Mouse (Mus musculus) testis, postnatal 14 days (tissue): ENCODE data around the gene C1qa.

Experiments used
- DNase-seq: peaks from one replicate; pipeline ENCODE4 v3.0.0; 2021; ENCODE audit warnings: low spot score

The C1qa gene

DNA sequence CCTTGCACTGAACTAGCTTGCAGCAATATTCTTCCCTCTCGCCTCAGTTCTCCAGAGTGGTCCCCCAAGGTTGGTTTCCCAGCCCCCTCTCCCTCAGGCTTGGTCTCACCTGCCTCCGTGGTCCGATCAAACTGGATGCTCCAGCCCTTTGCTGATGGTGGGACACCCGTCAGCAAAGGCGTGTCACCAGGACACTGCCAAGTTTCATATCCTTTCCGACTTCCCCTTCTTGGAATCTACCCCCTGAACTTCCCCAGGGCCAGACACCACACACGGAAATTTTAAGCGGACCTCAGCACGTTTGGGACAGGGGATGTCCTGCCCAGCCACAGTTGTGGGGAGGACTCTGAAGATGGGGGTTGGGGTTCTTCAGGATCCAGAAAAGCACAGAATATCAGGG, at the start of gene C1qa:
TSS of gene C1qa (minus strand) at position 167 of the 400 bp plus-strand sequence.
- DNase-seq = no peak

DNA sequence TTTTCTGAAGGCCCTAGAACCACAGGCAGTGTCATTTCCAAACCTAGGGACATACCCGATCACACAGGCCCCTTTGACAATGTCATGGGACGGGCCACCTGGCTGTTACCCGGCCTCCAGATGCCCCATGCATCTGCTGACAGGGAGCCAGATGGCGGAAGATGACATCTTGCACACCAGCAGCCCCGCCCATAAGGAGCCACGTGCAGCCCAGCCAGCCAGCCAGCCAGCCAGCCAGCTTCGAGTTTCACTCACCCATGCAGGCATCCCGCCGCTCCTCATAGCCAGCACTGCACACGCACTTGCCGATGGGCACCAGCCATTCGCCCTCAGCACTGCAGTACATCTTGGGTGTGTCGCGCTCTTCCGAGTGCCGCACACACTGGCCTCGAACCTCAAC, 46.8 kb upstream of the C1qa start:
- no peak for DNase-seq

DNA sequence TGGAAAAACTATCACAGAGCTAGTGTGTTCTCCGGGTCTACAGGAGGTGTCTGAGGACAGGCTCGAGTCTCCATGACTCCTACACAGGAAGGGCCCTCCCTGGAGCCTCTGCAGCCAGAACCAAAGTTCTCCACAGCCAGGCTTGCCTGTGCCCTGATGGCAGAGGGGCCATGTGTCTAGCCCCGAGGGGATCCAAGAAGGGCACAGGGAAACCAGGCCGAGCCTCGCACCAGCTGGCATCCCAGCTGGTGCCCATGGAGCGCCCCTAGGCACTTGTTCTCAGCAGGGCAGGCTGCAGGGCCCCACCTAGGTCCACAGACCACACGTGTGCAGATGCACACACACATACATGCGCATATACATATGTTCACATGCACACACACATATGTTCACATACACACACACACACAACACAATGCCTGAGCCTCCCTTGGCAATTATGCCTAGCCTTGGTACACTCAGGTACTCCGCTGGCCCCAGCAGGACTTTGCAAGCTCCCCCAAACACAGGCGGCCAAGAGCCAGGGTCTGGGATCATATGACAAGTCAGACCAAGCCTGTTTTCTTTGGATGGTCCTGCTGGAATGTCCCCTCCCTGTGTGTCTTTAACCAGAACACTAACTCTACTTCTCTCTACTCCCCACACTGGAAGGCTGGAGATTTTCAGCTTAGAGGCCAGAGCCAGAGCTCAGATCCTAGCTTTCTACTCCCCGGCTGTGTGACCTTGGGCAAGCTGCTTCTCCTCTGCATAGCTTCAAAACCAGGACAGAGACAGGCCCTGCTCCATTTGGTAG, 46.2 kb upstream of the C1qa start:
- no peak for DNase-seq

- DNase-seq = no peak
Observed at GRCm38 (mm10) chr4:136943175-136943574, 44.6 kb upstream of the C1qa start.

DNA sequence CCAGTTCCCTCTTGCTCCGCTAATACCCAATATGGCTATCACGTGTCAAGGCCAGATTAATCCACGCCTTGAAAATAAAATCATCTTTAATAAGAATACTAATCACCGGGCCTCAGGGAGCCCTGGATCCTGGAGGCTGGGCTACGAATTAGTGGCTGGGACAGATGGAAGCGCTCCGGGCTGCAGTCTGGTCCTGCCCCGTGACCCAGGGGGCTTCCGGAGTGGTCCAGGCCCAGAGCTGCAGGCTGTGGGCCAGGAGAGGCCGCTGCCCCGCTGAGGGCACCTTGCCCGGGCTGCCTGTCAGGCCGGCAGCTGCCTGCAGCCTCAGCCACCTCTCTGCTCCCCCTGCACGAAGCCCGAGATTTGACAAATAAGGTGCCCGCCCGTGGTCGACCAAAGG, 44.2 kb upstream of the C1qa start:
- DNase-seq = no peak

DNA sequence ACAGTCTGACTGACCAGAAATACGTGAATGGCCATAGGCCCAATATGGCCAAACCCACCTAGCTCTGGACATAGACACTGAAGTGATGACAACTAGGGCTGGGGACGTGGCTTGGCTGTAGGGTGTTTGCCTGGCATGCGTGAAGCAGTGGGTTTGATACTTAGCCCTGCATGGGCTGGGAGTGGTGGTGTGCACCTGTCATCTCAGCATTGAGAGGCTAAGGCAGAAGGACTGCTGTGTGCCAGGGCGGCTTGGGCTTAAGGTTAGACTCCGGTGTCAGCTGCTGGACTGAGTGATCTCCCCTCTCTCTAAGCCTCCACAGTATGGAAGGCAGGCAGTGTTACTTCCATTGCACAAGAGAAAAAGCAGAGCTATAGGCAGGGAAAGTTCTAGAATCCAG, 39.3 kb upstream of the C1qa start:
- DNase-seq = no peak

- no peak for DNase-seq
Observed at GRCm38 (mm10) chr4:136937344-136937743, 38.7 kb upstream of the C1qa start.

- no peak for DNase-seq
Observed at GRCm38 (mm10) chr4:136934746-136935613, 36.4 kb upstream of the C1qa start.

DNA sequence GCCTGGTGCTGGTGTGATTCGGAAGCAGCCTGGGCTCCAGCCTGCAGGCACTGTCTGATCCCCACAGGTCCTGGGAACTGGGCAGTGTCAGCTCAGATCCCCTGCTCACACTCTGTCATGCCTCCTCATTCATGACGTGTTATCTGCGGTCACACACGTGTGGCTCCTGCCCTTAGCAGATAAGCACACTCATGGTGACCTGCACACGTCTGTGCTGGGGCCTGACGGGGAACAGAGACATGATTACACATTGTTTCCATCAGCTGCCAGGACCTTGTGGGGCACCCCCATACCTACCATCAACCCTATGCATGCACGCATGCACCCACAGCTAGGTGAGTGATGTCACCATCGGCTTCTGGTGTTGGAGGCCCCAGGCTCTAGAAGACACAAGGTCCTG, 31.9 kb upstream of the C1qa start:
- DNase-seq = no peak

GRCm38 (mm10) chr4:136928928-136929327, 30.3 kb upstream of the C1qa start:
- DNase-seq = no peak

GRCm38 (mm10) chr4:136925804-136926203, 27.2 kb upstream of the C1qa start:
- no peak for DNase-seq

GRCm38 (mm10) chr4:136924529-136924928, 25.9 kb upstream of the C1qa start:
- DNase-seq = peak; percentile 41

DNA sequence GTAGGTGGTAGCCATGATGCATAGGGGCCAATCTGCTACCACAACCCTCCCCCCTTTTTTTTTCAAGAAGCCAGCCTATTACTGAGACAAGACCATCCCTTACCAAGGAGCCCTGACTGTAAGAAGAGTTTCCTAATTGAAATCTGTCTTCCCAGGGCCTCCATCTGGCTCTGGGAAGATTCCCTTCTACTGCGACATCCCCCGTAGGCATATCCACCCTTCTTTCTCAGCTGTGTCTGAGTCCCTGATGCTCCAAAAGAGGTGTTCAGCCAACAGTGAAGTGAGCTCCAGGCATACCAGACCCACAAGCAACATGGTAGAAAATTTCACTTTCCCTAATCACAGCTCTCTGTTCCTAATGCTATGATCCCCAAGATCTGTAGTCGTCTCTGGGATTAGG, 20.9 kb upstream of the C1qa start:
- DNase-seq = no peak

DNA sequence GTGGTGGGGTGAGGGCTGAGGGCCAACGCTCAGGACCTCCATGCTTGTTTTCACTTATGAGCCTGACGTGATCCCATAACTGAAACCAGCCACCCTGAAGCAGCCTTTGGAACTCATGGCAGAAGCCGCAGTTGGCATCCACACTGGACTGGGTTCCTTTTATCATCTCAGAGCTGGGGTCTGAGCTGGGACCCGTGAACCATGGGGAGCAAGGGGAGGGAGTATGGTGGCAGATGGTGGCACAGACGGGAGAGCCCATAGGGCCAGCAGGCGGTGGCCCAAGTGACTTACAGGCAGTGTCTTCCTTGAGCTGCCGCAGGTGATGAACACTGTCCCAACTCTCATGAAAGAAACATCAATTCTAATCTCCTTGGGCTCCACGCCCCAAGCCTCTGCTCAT, 20.2 kb upstream of the C1qa start:
- DNase-seq = no peak

DNA sequence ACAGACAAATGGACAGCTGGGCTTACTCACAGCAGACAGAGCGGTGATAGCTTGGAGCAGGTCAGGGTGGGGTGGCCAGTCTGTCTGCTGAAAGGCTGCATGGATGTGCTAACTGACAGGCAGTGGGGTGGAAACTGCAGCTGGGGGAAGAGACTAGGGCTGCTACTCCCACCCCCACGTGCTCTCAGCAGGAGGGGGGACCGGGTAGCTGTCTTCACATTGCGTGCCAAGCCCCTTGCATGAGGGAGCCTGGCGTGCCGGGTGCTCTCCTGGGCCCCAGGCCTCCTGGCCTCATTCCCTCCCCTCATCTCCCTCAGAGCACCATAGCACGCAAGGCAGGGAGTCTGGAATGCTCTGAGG, 18.5 kb upstream of the C1qa start:
- no peak for DNase-seq

- DNase-seq = no peak
Observed at GRCm38 (mm10) chr4:136916359-136917164, 18.0 kb upstream of the C1qa start.

- no peak for DNase-seq
Observed at GRCm38 (mm10) chr4:136912841-136913240, 14.2 kb upstream of the C1qa start.

DNA sequence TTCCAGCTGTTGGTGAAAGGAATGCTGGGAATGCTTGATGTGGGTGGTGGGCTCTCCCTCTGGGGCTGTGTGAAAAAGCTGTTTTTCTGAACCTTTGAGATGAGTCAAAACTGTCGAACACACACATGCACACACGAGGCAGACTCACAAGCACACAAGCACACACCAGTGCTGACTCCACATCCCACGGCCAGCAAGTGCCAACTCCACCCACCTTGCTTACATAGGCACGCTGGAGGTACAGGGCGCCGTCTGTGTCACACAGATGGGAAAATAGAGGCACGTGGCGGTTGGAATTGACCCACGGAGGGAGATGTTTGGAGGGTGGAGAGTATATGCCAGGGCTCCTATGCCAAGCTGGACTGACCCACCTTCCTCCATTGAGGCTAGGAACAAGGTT, 13.2 kb upstream of the C1qa start:
- DNase-seq = no peak

DNA sequence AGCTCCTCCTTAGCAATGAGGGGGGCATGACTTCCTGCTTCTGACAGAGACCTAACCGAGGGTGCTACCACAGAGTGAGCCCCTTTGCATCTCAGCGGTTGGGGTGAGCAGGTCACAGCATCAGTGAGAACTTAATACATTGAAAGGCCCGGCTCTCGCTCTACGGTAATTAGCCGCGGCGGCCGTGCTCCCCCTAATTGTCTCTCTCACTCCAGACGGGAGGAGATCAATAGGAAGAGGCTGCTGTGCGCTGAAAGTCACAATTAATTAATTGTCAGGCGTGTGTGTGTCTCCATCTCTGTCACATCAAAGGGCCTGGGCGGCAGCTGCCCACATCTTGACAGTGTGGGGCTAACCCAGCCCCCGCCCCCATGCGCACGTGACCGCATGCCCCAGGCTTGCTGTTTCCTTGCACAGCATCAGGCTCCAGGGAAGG, 12.6 kb upstream of the C1qa start:
- DNase-seq = no peak

DNA sequence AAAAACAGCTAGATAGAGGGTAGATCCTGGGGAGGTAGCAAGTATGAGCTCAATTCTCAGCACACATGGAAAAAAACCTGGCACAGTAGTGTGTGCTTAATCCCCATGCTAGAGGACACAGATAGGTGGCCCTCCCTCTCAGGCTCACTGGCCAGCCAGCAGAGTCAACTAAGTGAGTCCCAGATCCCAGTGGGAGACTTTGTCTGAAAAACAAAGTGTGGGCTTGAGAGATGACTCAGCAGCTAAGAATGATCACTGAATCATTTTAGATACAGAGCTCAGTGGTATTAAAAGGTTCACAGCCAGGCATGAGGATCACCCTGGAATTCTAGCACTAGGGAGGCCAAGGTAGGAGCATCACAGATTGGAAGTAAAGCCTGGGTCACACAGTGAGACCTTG, 9.2 kb upstream of the C1qa start:
- no peak for DNase-seq

DNA sequence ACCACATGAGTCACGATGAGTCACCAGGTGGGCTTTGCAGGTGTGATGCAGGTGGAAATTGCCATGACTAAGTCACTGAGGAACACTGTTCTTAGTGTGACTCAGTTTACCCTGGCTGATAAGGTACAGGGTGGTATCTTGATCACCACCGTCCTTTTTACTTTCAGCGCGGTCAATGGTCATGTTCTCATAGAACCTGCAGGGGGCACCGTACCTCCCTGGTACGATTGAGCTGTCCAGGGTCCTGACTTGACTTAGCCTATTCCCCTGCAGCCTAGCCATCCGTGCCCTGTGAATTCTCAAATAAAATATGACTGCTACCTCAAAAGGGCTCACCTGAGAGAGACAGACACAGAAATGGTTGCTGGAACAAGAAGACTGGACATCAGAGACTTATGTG, 8.4 kb upstream of the C1qa start:
- DNase-seq = peak; percentile 34

DNA sequence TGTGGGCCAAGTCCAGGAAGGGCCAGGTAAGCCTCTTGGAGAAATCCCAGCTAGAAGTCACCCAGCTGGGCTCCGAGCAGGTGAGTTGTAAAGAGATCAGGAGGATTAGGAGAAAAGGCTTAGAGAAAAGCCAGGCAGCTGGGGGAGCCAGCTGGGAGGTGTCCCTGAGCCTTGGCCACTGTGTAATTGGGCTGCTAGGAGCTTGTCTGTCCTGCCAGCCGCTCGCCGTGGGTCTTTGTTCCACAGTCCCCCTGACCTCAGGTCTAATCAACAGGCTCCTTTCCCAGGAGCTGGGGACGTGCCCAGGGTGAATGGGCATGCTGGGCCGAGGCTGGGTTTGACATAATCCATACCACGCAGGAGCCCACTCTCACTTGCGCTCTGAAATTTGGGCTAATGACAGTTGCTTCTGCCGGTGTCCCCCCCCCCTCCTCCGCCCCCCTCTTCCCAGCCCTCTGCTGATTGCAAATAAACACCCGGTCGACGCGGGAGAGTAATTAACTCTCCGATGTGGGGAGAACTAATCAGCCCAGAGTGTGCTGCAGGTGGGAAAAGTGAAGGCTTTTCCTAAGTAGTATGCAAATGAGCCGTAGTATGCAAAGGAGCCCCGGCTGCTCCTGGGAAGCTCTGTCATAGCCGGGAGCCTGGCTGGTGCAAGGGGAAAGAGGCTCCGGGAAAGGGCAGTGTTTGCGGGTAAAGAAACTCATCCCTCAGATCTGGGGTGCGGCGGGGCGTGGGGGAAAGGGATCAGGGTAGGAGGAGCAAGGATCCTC, 6.3 kb upstream of the C1qa start:
- DNase-seq = no peak
